Mouse (Mus musculus) testis, adult 2 months (tissue): Measurements from ENCODE around the gene Gfy.

Experiments
- CTCF ChIP-seq: fragments of 200-500 bp; IDR thresholded peaks from 2 replicates; pipeline ENCODE4 v1.5.1; 2012; ENCODE audit warnings: low read depth, mild to moderate bottlenecking, inconsistent platforms, low read length, moderate library complexity; ENCODE audit not compliant: control insufficient read depth, insufficient read depth, insufficient replicate concordance
- POLR2A ChIP-seq: fragments of 200-500 bp; IDR thresholded peaks from 2 replicates; pipeline ENCODE4 v1.6.1; 2012; ENCODE audit warnings: low read depth, mild to moderate bottlenecking, inconsistent platforms, low read length, moderate library complexity; ENCODE audit not compliant: control insufficient read depth

DNA sequence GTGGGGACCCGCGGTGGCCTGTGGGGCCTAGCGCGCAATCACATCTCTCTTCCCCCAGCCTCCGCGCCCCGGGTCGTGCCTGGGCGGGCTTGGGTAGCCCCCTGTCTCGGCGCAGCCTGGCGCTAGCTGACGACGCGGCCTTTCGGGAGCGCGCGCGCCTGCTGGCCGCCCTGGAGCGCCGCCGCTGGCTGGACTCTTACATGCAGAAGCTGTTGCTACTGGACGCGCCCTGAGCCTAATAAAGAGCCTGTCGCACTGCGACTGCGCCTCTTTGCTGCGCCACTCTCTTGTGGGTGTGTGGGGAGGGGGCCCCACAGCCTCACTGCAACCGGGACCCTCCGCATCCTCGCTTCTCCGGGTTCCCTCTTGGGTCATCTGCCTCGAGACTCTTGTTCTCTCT, 2.2 kb upstream of the Gfy start:
- TF ChIP-seq CTCF = no peak
- TF ChIP-seq POLR2A = no peak
